Mouse (Mus musculus) CH12.LX (cell line): Measurements from ENCODE around the gene Akap8l. TPM values are rescaled to one million over a fixed set of nuclear protein-coding genes. Genes with fewer than 3 reads are reported as not detected.

ENCODE experiments used
- DNase-seq: peaks from one replicate; pipeline ENCODE4 v3.0.0-alpha.2; 2013; ENCODE audit errors: extremely low read depth
- H3K27ac ChIP-seq: 2 replicates; pipeline ENCODE4 v1.5.1; 2012; ENCODE audit warnings: low read depth, mild to moderate bottlenecking, control low read depth, moderate library complexity; ENCODE audit not compliant: insufficient read depth
- H3K27me3 ChIP-seq: replicated peaks from 2 replicates; pipeline ENCODE3; 2012; ENCODE audit warnings: inconsistent platforms
- H3K36me3 ChIP-seq, 2 experiments: replicated peaks in 1 of 2; 2 replicates each; pipeline versions ENCODE3 to v1.6.1; 2012; ENCODE audit warnings: inconsistent platforms in 1 of 2, low read length in 1 of 2, mild to moderate bottlenecking in 1 of 2, mixed read lengths in 1 of 2, moderate library complexity in 1 of 2; ENCODE audit not compliant: control insufficient read depth in 1 of 2, insufficient read depth in 1 of 2
- H3K4me1 ChIP-seq, 2 experiments: 2 replicates each; pipeline ENCODE4 v1.6.1; 2012; ENCODE audit warnings: inconsistent platforms in 1 of 2, moderate library complexity in 1 of 2; ENCODE audit not compliant: insufficient read depth in 2 of 2, control insufficient read depth in 1 of 2
- H3K4me2 ChIP-seq: 2 replicates; pipeline ENCODE4 v1.6.1; 2012; ENCODE audit warnings: low read depth, mild to moderate bottlenecking, control low read depth; ENCODE audit not compliant: poor library complexity, insufficient read depth, severe bottlenecking
- H3K4me3 ChIP-seq, 3 experiments: fragments of 150-350 bp in 1 of 3; sonication (generic) in 1 of 3; replicated peaks in 1 of 3; 2 replicates each; pipeline versions ENCODE3 to v1.5.1; 2011 to 2012; ENCODE audit warnings: low read depth in 2 of 3, low read length in 2 of 3, mild to moderate bottlenecking in 2 of 3, moderate library complexity in 2 of 3, control low read depth in 1 of 3, improper control_type of control experiment in 1 of 3, inconsistent platforms in 1 of 3, mixed read lengths in 1 of 3; ENCODE audit not compliant: poor library complexity in 1 of 3
- H3K79me2 ChIP-seq: replicated peaks from 2 replicates; pipeline ENCODE4 v1.6.1; 2012; ENCODE audit warnings: mild to moderate bottlenecking, moderate library complexity; ENCODE audit not compliant: control insufficient read depth, poor library complexity, insufficient read depth, severe bottlenecking; ENCODE audit errors: extremely low read depth
- H3K9ac ChIP-seq: 2 replicates; pipeline ENCODE4 v1.6.1; 2012; ENCODE audit warnings: low read depth, mild to moderate bottlenecking, control low read depth, moderate library complexity; ENCODE audit not compliant: insufficient read depth
- H3K9me3 ChIP-seq: replicated peaks from 2 replicates; pipeline ENCODE3; 2012; ENCODE audit warnings: low read length, inconsistent platforms, mixed read lengths
- CHD1 ChIP-seq: IDR thresholded peaks from 2 replicates; pipeline ENCODE4 v1.6.1; 2012; ENCODE audit warnings: low read depth, low read length, improper control_type of control experiment, inconsistent platforms
- E2F4 ChIP-seq: IDR thresholded peaks from 2 replicates; pipeline ENCODE4 v1.6.1; 2011; ENCODE audit warnings: low read depth, low read length, improper control_type of control experiment; ENCODE audit not compliant: insufficient replicate concordance
- ELF1 ChIP-seq: IDR thresholded peaks from 2 replicates; pipeline ENCODE4 v1.6.1; 2014; ENCODE audit warnings: low read depth, mild to moderate bottlenecking, inconsistent platforms, low read length, improper control_type of control experiment
- EP300 ChIP-seq: IDR thresholded peaks from 2 replicates; pipeline ENCODE4 v1.6.1; 2011; ENCODE audit warnings: low read length, improper control_type of control experiment
- ETS1 ChIP-seq: conservative IDR thresholded peaks from 2 replicates; pipeline ENCODE4 v1.6.1; 2012; ENCODE audit warnings: low read depth, mild to moderate bottlenecking, inconsistent platforms, low read length, improper control_type of control experiment, moderate library complexity
- GABPA ChIP-seq: IDR thresholded peaks from 2 replicates; pipeline ENCODE4 v1.6.1; 2012; ENCODE audit warnings: low read depth, low read length, improper control_type of control experiment, inconsistent platforms; ENCODE audit not compliant: insufficient replicate concordance
- HCFC1 ChIP-seq: IDR thresholded peaks from 2 replicates; pipeline ENCODE4 v1.6.1; 2012; ENCODE audit warnings: low read depth, mild to moderate bottlenecking, inconsistent platforms, low read length, improper control_type of control experiment
- IRF4 ChIP-seq: IDR thresholded peaks from 2 replicates; pipeline ENCODE4 v1.6.1; 2014; ENCODE audit warnings: low read depth, mild to moderate bottlenecking, inconsistent platforms, low read length, improper control_type of control experiment
- MAX ChIP-seq: IDR thresholded peaks from 2 replicates; pipeline ENCODE4 v1.6.1; 2011; ENCODE audit warnings: low read length, improper control_type of control experiment
- MAZ ChIP-seq: IDR thresholded peaks from 2 replicates; pipeline ENCODE4 v1.6.1; 2012; ENCODE audit warnings: low read depth, mild to moderate bottlenecking, inconsistent platforms, low read length, improper control_type of control experiment, moderate library complexity
- MXI1 ChIP-seq: IDR thresholded peaks from 2 replicates; pipeline ENCODE4 v1.6.1; 2011; ENCODE audit warnings: mild to moderate bottlenecking, low read depth, low read length, improper control_type of control experiment
- NRF1 ChIP-seq: IDR thresholded peaks from 2 replicates; pipeline ENCODE4 v1.6.1; 2014; ENCODE audit warnings: low read depth, mild to moderate bottlenecking, inconsistent platforms, low read length, improper control_type of control experiment, moderate library complexity
- POLR2A ChIP-seq: IDR thresholded peaks from 2 replicates; pipeline ENCODE4 v1.6.1; 2011; ENCODE audit warnings: low read depth, mild to moderate bottlenecking, improper control_type of control experiment, low read length
- RAD21 ChIP-seq: IDR thresholded peaks from 2 replicates; pipeline ENCODE4 v1.6.1; 2011; ENCODE audit warnings: low read depth, mild to moderate bottlenecking, low read length, improper control_type of control experiment, moderate library complexity
- RCOR1 ChIP-seq: conservative IDR thresholded peaks from 2 replicates; pipeline ENCODE4 v1.6.1; 2012; ENCODE audit warnings: low read depth, mild to moderate bottlenecking, inconsistent platforms, low read length, improper control_type of control experiment
- SIN3A ChIP-seq: IDR thresholded peaks from 2 replicates; pipeline ENCODE4 v1.6.1; 2012; ENCODE audit warnings: low read length, improper control_type of control experiment, inconsistent platforms
- SMC3 ChIP-seq: IDR thresholded peaks from 2 replicates; pipeline ENCODE4 v1.6.1; 2011; ENCODE audit warnings: low read depth, low read length, improper control_type of control experiment
- UBTF ChIP-seq: IDR thresholded peaks from 2 replicates; pipeline ENCODE4 v1.6.1; 2012; ENCODE audit warnings: low read depth, mild to moderate bottlenecking, inconsistent platforms, low read length, improper control_type of control experiment, moderate library complexity
- USF1 ChIP-seq: IDR thresholded peaks from 2 replicates; pipeline ENCODE4 v1.6.1; 2014; ENCODE audit warnings: low read depth, mild to moderate bottlenecking, inconsistent platforms, low read length, improper control_type of control experiment
- ZC3H11A ChIP-seq: IDR thresholded peaks from 2 replicates; pipeline ENCODE4 v1.6.1; 2012; ENCODE audit warnings: low read depth, mild to moderate bottlenecking, inconsistent platforms, low read length, improper control_type of control experiment
- dilution Hi-C: fragments of 300-500 bp; cut with MboI; formaldehyde crosslinking; loops from 2 replicates; pipeline ENCODE4 v1.14.3; 2020; ENCODE audit warnings: low sequenced_read_pairs; ENCODE audit not compliant: extremely low pct_unique_long_range_greater_than_20kb, extremely low pct_ligation_motif_present
- in situ Hi-C: fragments of 300-500 bp; cut with MboI; formaldehyde crosslinking; loops from 3 replicates; pipeline ENCODE4 v1.14.3; 2019; ENCODE audit warnings: low sequenced_read_pairs, low pct_ligation_motif_present, low pct_unique_long_range_greater_than_20kb, mixed read lengths
- polyA plus RNA-seq: library from polyadenylated mRNA; unstranded; fragments of >175 nt; gene quantifications from 2 replicates; pipeline ENCODE4 v1.2.1, GENCODE M21; 2012; ENCODE audit warnings: low read depth; ENCODE audit not compliant: insufficient read length
- total RNA-seq, 2 experiments: library from RNA; depleted of rRNA; stranded (reverse); fragments of 300-350 nt in 1 of 2; fragments of >200 nt in 1 of 2; gene quantifications; 2 replicates each; pipeline ENCODE4 v1.2.3; 2012 to 2014

The Akap8l gene
- total and polyA plus RNA-seq, 3 experiments: 29.6 to 43.4 (median 41.4) TPM

GRCm38 (mm10) chr17:32349851-32350381 lies 491 bp downstream of the Akap8l start:
- dilution Hi-C loops (no loop called here), in situ Hi-C loops (no loop called here)
- H3K9ac ChIP-seq: peak overlapping the region; percentile 97
- H3K27ac ChIP-seq: peak overlapping the region; percentile 80
- peak overlapping the region; percentile 65 to 97 (median 86) for H3K4me3 ChIP-seq
- no peaks in the 10 kb centered on the region for H3K27me3 ChIP-seq
- peaks cover 36% of the 10 kb centered on the region for H3K79me2 ChIP-seq
- DNase-seq: no peak
- peaks cover 11 to 35% of the 10 kb centered on the region in 2 experiments for H3K36me3 ChIP-seq
- peaks cover 0 to 26% of the 10 kb centered on the region in 2 experiments; a peak in 2 of 4 replicates for H3K4me1 ChIP-seq
- TF ChIP-seq MXI1 (no peak), IRF4 (no peak), ZC3H11A (no peak), HCFC1 (no peak), USF1 (no peak), RAD21 (no peak), MAX (peak; percentile 30; the same call in 1 of the 2 replicates), EP300 (0 out of 2 replicates have a peak, but pooled peaks have one; percentile 24), CHD1 (peak; percentile 31; the same call in 1 of the 2 replicates), ELF1 (no peak), POLR2A (no peak), UBTF (0 out of 2 replicates have a peak, but pooled peaks have one; percentile 26), SIN3A (no peak; the same call in 1 of the 2 replicates), NRF1 (no peak), MAZ (peak; percentile 30; the same call in 1 of the 2 replicates), E2F4 (no peak), SMC3 (no peak), RCOR1 (no peak), GABPA (no peak), ETS1 (no peak)
- H3K4me2 ChIP-seq: peak overlapping the region; percentile 94
- no peaks in the 10 kb centered on the region for H3K9me3 ChIP-seq
